Mouse (Mus musculus) myocyte (in vitro differentiated cells): ENCODE data around the gene 6430531B16Rik.

Experiments used
- CEBPB ChIP-seq: IDR thresholded peaks from 2 replicates; pipeline ENCODE4 v1.6.1; 2011; ENCODE audit warnings: mild to moderate bottlenecking, moderate library complexity; ENCODE audit not compliant: poor library complexity, insufficient read depth, severe bottlenecking
- E2F4 ChIP-seq: IDR thresholded peaks from one replicate; pipeline ENCODE4 v1.6.1; 2011; ENCODE audit warnings: mild to moderate bottlenecking, control low read depth, moderate library complexity; ENCODE audit not compliant: insufficient read depth
- POLR2A ChIP-seq: IDR thresholded peaks from one replicate; pipeline ENCODE4 v1.6.1; 2011; ENCODE audit warnings: low read depth, mild to moderate bottlenecking, control low read depth, moderate library complexity; ENCODE audit not compliant: insufficient read length
- POLR2AphosphoS2 ChIP-seq: IDR thresholded peaks from one replicate; pipeline ENCODE4 v1.6.1; 2011; ENCODE audit warnings: low read depth, control low read depth; ENCODE audit not compliant: insufficient read length
- REST ChIP-seq: IDR thresholded peaks from one replicate; pipeline ENCODE4 v1.6.1; 2011; ENCODE audit warnings: mild to moderate bottlenecking, control low read depth, moderate library complexity; ENCODE audit not compliant: insufficient read depth, insufficient read length
- SRF ChIP-seq: IDR thresholded peaks from one replicate; pipeline ENCODE4 v1.6.1; 2011; ENCODE audit warnings: low read depth; ENCODE audit not compliant: control insufficient read depth, insufficient read length
- TCF12 ChIP-seq: IDR thresholded peaks from one replicate; pipeline ENCODE4 v1.6.1; 2011; ENCODE audit warnings: mild to moderate bottlenecking, control low read depth; ENCODE audit not compliant: poor library complexity, insufficient read depth, severe bottlenecking
- TCF3 ChIP-seq: IDR thresholded peaks from one replicate; pipeline ENCODE4 v1.6.1; 2011; ENCODE audit warnings: low read depth, control low read depth; ENCODE audit not compliant: insufficient read length
- USF1 ChIP-seq: IDR thresholded peaks from one replicate; pipeline ENCODE4 v1.6.1; 2011; ENCODE audit warnings: low read depth, mild to moderate bottlenecking, control low read depth, moderate library complexity

GRCm38 (mm10) chr7:139980778-139981177 lies 2.2 kb upstream of the 6430531B16Rik start:
- TF ChIP-seq SRF: no peak
- TF ChIP-seq POLR2A: no peak
- TF ChIP-seq TCF12: no peak
- no peak for TF ChIP-seq USF1
- TF ChIP-seq TCF3: no peak
- no peak for TF ChIP-seq REST
- TF ChIP-seq POLR2AphosphoS2: no peak
- no peak for TF ChIP-seq E2F4
- TF ChIP-seq CEBPB: no peak
